Mouse (Mus musculus) neural tube, embryonic 13.5 days (tissue): ENCODE results near the gene Prickle2. TPM values are rescaled to one million over a fixed set of nuclear protein-coding genes. Genes with fewer than 3 reads are reported as not detected.

Experiments used
- ATAC-seq: fragments of 200-750 bp; cut with Nextera tagmentation; 2 replicates; pipeline ENCODE4 v1.8.0; 2017; ENCODE audit warnings: low read depth, mild to moderate bottlenecking, moderate TSS enrichment, moderate library complexity
- H3K27ac ChIP-seq: fragments of 300-500 bp; sonication (generic); replicated peaks from 2 replicates; pipeline ENCODE4 v1.5.1; 2015; ENCODE audit warnings: moderate library complexity, mild to moderate bottlenecking, inconsistent platforms
- H3K27me3 ChIP-seq: fragments of 300-500 bp; sonication (generic); 2 replicates; pipeline ENCODE4 v1.6.1; 2015; ENCODE audit warnings: mild to moderate bottlenecking, inconsistent platforms
- H3K36me3 ChIP-seq: fragments of 300-500 bp; sonication (generic); 2 replicates; pipeline ENCODE4 v1.6.1; 2015; ENCODE audit warnings: mild to moderate bottlenecking, inconsistent platforms
- H3K4me1 ChIP-seq: fragments of 300-500 bp; sonication (generic); replicated peaks from 2 replicates; pipeline ENCODE4 v1.6.1; 2015; ENCODE audit warnings: inconsistent platforms
- H3K4me2 ChIP-seq: fragments of 300-500 bp; sonication (generic); 2 replicates; pipeline ENCODE4 v1.6.1; 2015; ENCODE audit warnings: inconsistent platforms, mild to moderate bottlenecking, moderate library complexity
- H3K4me3 ChIP-seq: fragments of 300-500 bp; sonication (generic); 2 replicates; pipeline ENCODE4 v1.5.1; 2015; ENCODE audit warnings: mild to moderate bottlenecking, inconsistent platforms
- H3K9ac ChIP-seq: fragments of 300-500 bp; sonication (generic); 2 replicates; pipeline ENCODE4 v1.6.1; 2015; ENCODE audit warnings: moderate library complexity, mild to moderate bottlenecking, inconsistent platforms
- H3K9me3 ChIP-seq: fragments of 300-500 bp; sonication (generic); 2 replicates; pipeline ENCODE4 v1.6.1; 2016; ENCODE audit warnings: inconsistent platforms
- WGBS: fragments of 180-500 bp; shearing (Covaris S2); methylation state at CpG from one replicate; pipeline ENCODE4 v1.1.7; 2015; 5-methylcytosine and 5-hydroxymethylcytosine counted together
- polyA plus RNA-seq: library from polyadenylated mRNA; unstranded; fragments of >200 nt; fragmentation: Nextera tagmentation; extraction: Ambion mirVana; gene quantifications from 2 replicates; pipeline ENCODE4 v1.2.1, GENCODE M21; 2015

Prickle2 gene
- polyA plus RNA-seq, 1 experiment from 2014 or later = 12.3 TPM

DNA sequence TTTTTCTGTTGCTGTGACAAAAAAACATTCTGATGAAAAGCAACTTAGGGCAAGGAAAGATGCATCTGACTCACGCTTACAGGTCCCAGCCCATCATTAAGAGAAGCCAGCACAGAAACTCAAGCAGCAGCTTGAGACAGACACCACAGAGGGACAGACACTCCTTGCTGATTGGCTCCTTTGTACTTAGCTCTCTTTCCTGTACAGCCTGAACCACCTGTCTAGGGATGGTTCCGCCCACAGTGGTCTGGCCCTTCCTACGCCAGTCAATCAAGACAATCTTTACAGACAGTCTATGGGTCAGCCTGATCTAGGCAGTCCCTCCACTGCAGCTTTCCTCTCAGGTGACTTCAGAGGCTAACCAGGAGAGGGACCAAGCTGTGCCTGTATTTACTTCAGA lies 42.1 kb downstream of the Prickle2 start:
- Histone ChIP-seq H3K9ac (no peak overlapping the region), H3K4me2 (no peak overlapping the region), H3K4me3 (no peak overlapping the region), H3K27ac (peak overlapping the region; percentile 68), H3K27me3 (no peaks in the 10 kb centered on the region), H3K36me3 (no peaks in the 10 kb centered on the region), H3K4me1 (peaks cover 40% of the 10 kb centered on the region), H3K9me3 (no peaks in the 10 kb centered on the region)
- ATAC-seq = no peak
- 88% methylated on average over 3 of the region's 3 CpGs for WGBS

DNA sequence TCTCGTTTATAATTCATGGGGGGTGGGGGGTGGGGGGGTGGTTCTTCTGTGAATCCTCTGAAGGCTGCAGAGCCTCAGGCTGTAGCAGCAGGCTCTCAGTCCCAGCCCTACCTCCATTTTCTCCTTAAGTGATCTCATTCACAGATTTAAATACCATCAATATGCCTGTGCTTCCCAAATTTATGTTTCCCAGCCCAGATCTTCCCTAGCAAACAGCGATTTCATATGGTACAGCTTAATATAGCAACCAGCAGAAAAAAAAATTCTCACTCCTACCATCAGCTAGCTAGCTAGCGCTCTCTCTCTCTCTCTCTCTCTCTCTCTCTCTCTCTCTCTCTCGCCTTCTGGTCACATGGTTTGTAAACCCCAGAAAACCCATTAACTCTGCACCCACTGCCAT lies 42.5 kb downstream of the Prickle2 start:
- no peak overlapping the region for H3K9ac ChIP-seq
- H3K4me3 ChIP-seq = no peak overlapping the region
- no peaks in the 10 kb centered on the region for H3K9me3 ChIP-seq
- H3K36me3 ChIP-seq = no peaks in the 10 kb centered on the region
- 42% methylated on average over 4 of the region's 4 CpGs for WGBS
- peaks cover 38% of the 10 kb centered on the region for H3K4me1 ChIP-seq
- peak overlapping the region; percentile 3; the same call in 1 of the 2 replicates for H3K4me2 ChIP-seq
- 0 out of 2 replicates have a peak, but pooled peaks have one; percentile 11 for ATAC-seq
- H3K27ac ChIP-seq = peak overlapping the region; percentile 68
- no peaks in the 10 kb centered on the region for H3K27me3 ChIP-seq

DNA sequence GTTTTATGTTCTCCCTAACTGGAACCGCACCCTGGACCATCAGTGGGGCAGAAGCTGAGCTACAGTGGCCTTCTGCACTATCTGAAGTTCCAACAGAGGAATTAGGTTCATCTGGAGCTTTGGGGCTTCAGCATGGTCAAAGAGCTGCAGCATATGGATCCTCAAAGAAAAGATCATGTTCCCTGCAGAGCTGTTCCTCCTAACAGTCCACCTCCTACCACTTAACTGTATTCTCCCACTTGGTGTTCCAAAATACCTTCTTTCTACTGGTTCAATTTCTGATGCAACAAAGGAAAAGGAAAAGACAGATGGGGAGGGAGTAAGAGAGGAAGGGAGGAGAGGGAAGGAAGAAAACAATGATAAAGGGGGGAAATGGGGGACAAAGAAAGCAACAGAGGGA lies 56.9 kb downstream of the Prickle2 start:
- WGBS = 56% methylated on average over 1 of the region's 1 CpGs
- peaks cover 15% of the 10 kb centered on the region for H3K4me1 ChIP-seq
- no peak overlapping the region for H3K9ac ChIP-seq
- no peaks in the 10 kb centered on the region for H3K36me3 ChIP-seq
- no peak overlapping the region for H3K4me3 ChIP-seq
- H3K4me2 ChIP-seq = no peak overlapping the region
- no peaks in the 10 kb centered on the region for H3K27me3 ChIP-seq
- H3K9me3 ChIP-seq = no peaks in the 10 kb centered on the region
- 0 out of 2 replicates have a peak overlapping the region, but pooled peaks have one; percentile 34 for H3K27ac ChIP-seq
- no peak for ATAC-seq

GRCm38 (mm10) chr6:92648571-92648970 lies 57.4 kb downstream of the Prickle2 start:
- no peaks in the 10 kb centered on the region for H3K36me3 ChIP-seq
- H3K27me3 ChIP-seq = no peaks in the 10 kb centered on the region
- H3K4me3 ChIP-seq = no peak overlapping the region
- 0 out of 2 replicates have a peak overlapping the region, but pooled peaks have one; percentile 34 for H3K27ac ChIP-seq
- WGBS = 20% methylated on average over 2 of the region's 2 CpGs
- ATAC-seq = no peak
- H3K4me2 ChIP-seq = no peak overlapping the region
- no peaks in the 10 kb centered on the region for H3K9me3 ChIP-seq
- no peak overlapping the region for H3K9ac ChIP-seq
- H3K4me1 ChIP-seq = peaks cover 15% of the 10 kb centered on the region

DNA sequence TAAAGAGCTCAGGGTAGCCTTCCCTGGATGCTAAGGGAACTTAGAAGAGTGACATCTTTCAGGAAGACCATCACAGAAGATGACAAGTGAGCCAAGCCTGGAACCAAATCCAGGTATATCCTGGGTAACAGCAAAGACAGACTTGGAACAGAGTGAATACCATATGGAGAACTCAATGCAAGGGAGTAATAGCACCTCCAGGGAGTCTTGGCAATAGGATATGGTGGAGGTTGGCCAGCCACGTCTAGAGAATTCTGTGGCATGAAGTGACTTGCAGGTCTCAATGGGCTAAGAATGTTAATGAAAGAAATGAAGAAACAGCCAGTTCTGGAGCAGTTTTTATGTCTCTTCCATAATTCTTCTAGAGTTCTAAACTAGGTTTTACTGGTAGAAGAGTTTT lies 63.0 kb downstream of the Prickle2 start:
- no peak overlapping the region for H3K9ac ChIP-seq
- H3K9me3 ChIP-seq = no peaks in the 10 kb centered on the region
- 88% methylated on average over 1 of the region's 1 CpGs for WGBS
- ATAC-seq = no peak
- no peaks in the 10 kb centered on the region for H3K4me1 ChIP-seq
- no peak overlapping the region for H3K4me3 ChIP-seq
- no peak overlapping the region for H3K4me2 ChIP-seq
- no peaks in the 10 kb centered on the region for H3K36me3 ChIP-seq
- no peaks in the 10 kb centered on the region for H3K27me3 ChIP-seq
- H3K27ac ChIP-seq = no peak overlapping the region

DNA sequence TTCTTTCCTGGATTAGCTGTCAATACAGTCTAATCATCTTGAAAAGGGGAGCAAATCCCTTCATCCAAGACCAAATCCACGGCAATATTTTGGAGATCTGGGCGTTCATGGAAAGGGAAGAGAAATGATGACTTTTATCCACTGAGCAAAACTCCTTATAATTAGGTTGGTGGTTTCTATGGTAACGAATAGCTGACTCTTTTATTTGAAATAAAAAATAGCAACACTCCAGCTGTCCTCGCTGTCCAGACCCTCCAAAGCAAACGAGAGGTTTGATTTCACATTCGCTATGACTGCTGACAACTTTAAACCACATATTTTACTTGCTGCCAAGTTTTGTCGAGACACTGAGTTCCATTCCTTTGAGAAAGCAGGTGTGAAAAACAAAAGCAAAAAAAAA lies 64.0 kb downstream of the Prickle2 start:
- no peak overlapping the region for H3K4me3 ChIP-seq
- no peak overlapping the region for H3K4me2 ChIP-seq
- H3K27ac ChIP-seq = no peak overlapping the region
- H3K4me1 ChIP-seq = no peaks in the 10 kb centered on the region
- H3K9me3 ChIP-seq = no peaks in the 10 kb centered on the region
- H3K36me3 ChIP-seq = no peaks in the 10 kb centered on the region
- ATAC-seq = no peak
- no peak overlapping the region for H3K9ac ChIP-seq
- no peaks in the 10 kb centered on the region for H3K27me3 ChIP-seq
- 76% methylated on average over 7 of the region's 7 CpGs for WGBS

- H3K4me3 ChIP-seq = no peak overlapping the region
- no peaks in the 10 kb centered on the region for H3K4me1 ChIP-seq
- no peak for ATAC-seq
- WGBS = 88% methylated on average over 2 of the region's 2 CpGs
- no peak overlapping the region for H3K9ac ChIP-seq
- H3K27ac ChIP-seq = no peak overlapping the region
- H3K4me2 ChIP-seq = no peak overlapping the region
- H3K9me3 ChIP-seq = no peaks in the 10 kb centered on the region
- no peaks in the 10 kb centered on the region for H3K36me3 ChIP-seq
- H3K27me3 ChIP-seq = no peaks in the 10 kb centered on the region
These were observed 65.1 kb downstream of the Prickle2 start for GRCm38 (mm10) chr6:92640896-92641295.

- ATAC-seq = no peak
- 75% methylated on average over 1 of the region's 1 CpGs for WGBS
- Histone ChIP-seq H3K9me3 (no peaks in the 10 kb centered on the region), H3K4me3 (no peak overlapping the region), H3K4me1 (no peaks in the 10 kb centered on the region), H3K36me3 (no peaks in the 10 kb centered on the region), H3K9ac (no peak overlapping the region), H3K27ac (no peak overlapping the region), H3K4me2 (no peak overlapping the region), H3K27me3 (no peaks in the 10 kb centered on the region)
These were observed 69.5 kb downstream of the Prickle2 start for GRCm38 (mm10) chr6:92636431-92636830.

GRCm38 (mm10) chr6:92634876-92635468 lies 71.0 kb downstream of the Prickle2 start:
- no peak for ATAC-seq
- no peak overlapping the region for H3K9ac ChIP-seq
- H3K4me1 ChIP-seq = no peaks in the 10 kb centered on the region
- no peaks in the 10 kb centered on the region for H3K36me3 ChIP-seq
- H3K27ac ChIP-seq = no peak overlapping the region
- H3K27me3 ChIP-seq = no peaks in the 10 kb centered on the region
- no peak overlapping the region for H3K4me2 ChIP-seq
- no peaks in the 10 kb centered on the region for H3K9me3 ChIP-seq
- 75% methylated on average over 6 of the region's 6 CpGs for WGBS
- H3K4me3 ChIP-seq = no peak overlapping the region

GRCm38 (mm10) chr6:92630991-92631390 lies 75.0 kb downstream of the Prickle2 start:
- H3K4me1 ChIP-seq = peaks cover 10% of the 10 kb centered on the region; the same call in 1 of the 2 replicates
- no peaks in the 10 kb centered on the region for H3K9me3 ChIP-seq
- no peak overlapping the region for H3K4me3 ChIP-seq
- ATAC-seq = no peak
- H3K27me3 ChIP-seq = no peaks in the 10 kb centered on the region
- H3K36me3 ChIP-seq = no peaks in the 10 kb centered on the region
- no peak overlapping the region for H3K9ac ChIP-seq
- no peak overlapping the region for H3K4me2 ChIP-seq
- 94% methylated on average over 2 of the region's 2 CpGs for WGBS
- no peak overlapping the region for H3K27ac ChIP-seq

- ATAC-seq = no peak
- H3K27me3 ChIP-seq = no peaks in the 10 kb centered on the region
These were observed 78.2 kb downstream of the Prickle2 start for GRCm38 (mm10) chr6:92627711-92628110.

GRCm38 (mm10) chr6:92627048-92627617 lies 78.8 kb downstream of the Prickle2 start:
- 61% methylated on average over 8 of the region's 8 CpGs for WGBS
- Histone ChIP-seq H3K27me3 (no peaks in the 10 kb centered on the region), H3K27ac (0 out of 2 replicates have a peak overlapping the region, but pooled peaks have one; percentile 20), H3K4me2 (no peak overlapping the region), H3K36me3 (no peaks in the 10 kb centered on the region), H3K4me3 (no peak overlapping the region), H3K9ac (no peak overlapping the region), H3K9me3 (no peaks in the 10 kb centered on the region), H3K4me1 (peaks cover 22% of the 10 kb centered on the region)
- ATAC-seq = no peak

More at GRCm38 (mm10) chr6:92627711-92628110, 78.2 kb downstream of the Prickle2 start:
- no peaks in the 10 kb centered on the region for H3K9me3 ChIP-seq
- no peak overlapping the region for H3K9ac ChIP-seq
- 90% methylated on average over 3 of the region's 3 CpGs for WGBS
- 0 out of 2 replicates have a peak overlapping the region, but pooled peaks have one; percentile 4 for H3K27ac ChIP-seq
- H3K4me1 ChIP-seq = peaks cover 22% of the 10 kb centered on the region
- H3K4me2 ChIP-seq = no peak overlapping the region
- no peak overlapping the region for H3K4me3 ChIP-seq
- no peaks in the 10 kb centered on the region for H3K36me3 ChIP-seq

DNA sequence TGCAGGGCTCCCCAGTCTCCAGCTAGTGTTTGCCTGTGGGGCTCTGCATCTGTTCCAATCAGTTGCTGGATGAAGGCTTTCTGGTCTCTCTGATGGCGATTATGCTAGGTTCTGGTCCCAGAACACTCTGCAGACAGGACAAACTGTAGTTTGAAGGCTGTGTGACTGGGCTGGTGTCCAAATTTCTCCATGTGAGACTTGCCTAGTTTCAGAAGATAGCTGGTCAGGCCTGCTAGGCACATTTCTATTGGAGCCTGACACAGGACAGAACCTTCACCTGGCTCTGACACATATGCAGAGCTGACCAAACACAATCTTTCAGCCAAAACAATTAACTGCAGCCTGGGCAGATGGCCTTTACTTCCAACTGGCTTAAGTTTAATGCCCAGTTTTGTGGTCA lies 80.0 kb downstream of the Prickle2 start:
- Histone ChIP-seq H3K9me3 (no peaks in the 10 kb centered on the region), H3K36me3 (no peaks in the 10 kb centered on the region), H3K4me3 (no peak overlapping the region), H3K27me3 (no peaks in the 10 kb centered on the region), H3K9ac (no peak overlapping the region), H3K27ac (no peak overlapping the region), H3K4me1 (peaks cover 22% of the 10 kb centered on the region), H3K4me2 (no peak overlapping the region)
- ATAC-seq = no peak
- 80% methylated on average over 1 of the region's 1 CpGs for WGBS
